Mouse (Mus musculus) urinary bladder, adult 2 months (tissue): ENCODE measurements around the gene Cfap65. TPM values are rescaled to one million over a fixed set of nuclear protein-coding genes. Genes with fewer than 3 reads are reported as not detected.

ENCODE experiments used
- DNase-seq: peaks from one replicate; pipeline ENCODE4 v3.0.0; 2022; ENCODE audit warnings: low spot score
- polyA plus RNA-seq: library from polyadenylated mRNA; depleted of rRNA; stranded (reverse); fragments of >200 nt; gene quantifications from 2 replicates; pipeline ENCODE4 v1.2.3, GENCODE M21; 2012; rRNA removed

Cfap65 gene
- polyA plus RNA-seq, 1 experiment: not detected

DNA sequence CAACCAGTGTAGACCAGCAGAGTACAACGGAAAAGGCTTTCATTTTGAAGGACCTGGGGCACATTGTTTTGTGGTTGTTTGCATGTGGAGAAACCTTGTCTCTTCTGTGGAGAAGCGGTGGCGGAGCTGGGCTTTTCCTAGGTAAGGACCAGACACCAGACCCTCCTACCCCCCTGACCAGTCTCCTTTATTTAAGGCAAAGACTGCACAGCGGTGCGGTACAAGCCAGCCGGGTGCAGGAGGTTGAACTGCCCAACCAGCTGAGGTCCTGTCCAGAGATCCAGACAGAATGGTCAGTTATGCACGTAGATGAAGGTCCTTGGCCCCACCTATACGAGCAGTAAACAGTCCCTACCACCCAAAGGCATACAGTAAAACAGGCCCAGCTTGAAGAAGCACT is 52.6 kb downstream of the Cfap65 start:
- no peak for DNase-seq

DNA sequence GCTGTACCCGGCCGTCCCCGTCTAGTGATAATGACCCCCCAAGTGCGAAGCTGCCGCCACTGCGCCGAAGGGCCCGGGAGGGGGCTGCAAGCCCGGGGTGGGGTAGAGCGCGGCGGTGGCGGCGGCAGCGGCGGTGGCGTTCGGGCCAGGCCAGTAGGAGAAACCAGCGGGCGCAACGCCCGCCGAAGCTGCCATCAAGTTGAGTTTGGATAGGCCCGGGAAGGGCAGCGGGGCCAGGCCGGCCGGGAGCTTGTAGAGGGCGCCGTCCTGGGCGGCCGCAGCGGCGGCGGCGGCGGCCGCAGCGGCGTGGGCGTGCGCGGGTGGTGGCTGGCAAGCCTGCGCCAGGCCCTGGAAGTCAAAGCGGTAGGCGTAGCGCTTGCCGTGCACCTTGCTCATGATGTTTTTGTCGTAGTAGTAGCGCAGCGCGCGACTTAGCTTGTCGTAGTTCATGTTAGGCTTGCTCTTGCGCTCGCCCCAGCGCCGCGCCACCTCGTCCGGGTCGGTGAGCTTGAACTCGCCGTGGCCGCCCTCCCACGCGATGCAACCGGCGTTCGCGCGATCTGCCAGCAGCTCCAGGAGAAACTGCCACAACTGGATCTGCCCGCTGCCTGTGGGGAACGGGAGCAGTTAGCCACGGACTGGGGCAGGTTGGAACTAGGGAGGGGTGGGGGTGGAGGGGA is 53.2 kb downstream of the Cfap65 start:
- no peak for DNase-seq

DNA sequence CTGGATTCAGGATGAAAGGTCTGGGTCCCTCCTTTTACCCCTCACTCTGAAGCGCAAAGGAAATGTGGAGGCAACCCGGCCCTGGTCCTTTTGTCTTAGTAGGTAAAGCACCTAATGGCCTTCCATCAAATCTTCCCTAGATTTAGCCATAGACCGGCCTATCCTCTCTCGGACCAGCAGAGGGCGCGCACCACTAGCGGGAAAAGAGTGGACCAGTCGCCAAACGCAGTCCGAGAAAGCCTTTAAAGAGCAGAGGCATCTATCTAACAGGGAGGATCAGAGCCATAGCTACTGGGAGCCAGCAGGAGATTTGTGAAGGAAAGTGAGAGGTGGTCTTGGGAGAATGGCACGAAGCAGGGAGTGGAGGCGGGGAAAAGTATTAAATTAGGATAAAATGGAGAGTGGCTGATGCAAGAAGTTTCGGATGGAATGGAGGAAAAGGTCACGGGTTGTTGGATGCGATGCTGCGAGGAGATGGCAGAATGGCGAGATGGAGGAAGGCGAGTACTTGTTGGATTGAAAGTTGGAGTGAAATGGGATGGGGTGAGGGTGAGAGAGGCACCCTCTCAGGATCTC is 54.5 kb downstream of the Cfap65 start:
- DNase-seq: no peak

DNA sequence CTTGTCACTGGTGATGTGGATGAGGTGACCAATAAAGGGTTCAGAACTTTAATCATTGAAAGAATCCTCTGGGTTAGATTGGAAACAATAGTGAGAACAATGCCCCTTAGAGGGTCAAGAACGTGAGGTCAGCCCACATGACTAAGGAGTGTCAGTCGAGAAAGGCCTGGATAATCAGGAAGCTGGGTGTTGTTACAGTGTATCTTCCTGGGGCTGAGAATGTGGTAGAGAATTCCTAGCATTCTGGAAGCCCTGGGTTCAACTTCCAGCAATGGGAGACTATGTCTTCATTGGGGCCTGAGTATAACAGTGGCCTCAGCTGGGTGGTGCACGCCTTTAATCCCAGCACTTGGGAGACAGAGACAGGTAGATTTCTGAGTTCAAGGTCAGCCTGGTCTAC is 58.2 kb downstream of the Cfap65 start:
- no peak for DNase-seq

DNA sequence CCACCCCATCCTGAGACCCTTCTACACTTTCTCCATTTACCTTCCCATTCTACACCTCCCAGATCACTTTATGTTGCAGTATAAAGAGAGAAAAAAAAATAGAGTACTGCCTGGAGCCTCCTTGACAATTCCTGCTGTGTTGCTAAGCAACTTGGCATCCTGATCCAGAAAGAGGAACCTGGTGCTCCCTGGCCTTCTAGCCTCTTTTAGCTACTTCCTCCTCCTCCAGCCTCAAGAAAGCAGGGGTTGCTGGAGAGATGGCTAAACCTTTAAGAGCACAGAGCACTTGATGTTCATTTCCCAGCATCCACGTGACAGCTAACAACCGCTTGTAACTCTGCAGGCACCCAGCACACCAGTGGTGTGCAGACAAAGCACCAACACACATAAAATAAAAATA is 63.2 kb downstream of the Cfap65 start:
- no peak for DNase-seq

GRCm38 (mm10) chr1:74861783-74862182 is 73.6 kb downstream of the Cfap65 start:
- no peak for DNase-seq

GRCm38 (mm10) chr1:74859223-74859984 is 76.0 kb downstream of the Cfap65 start:
- no peak for DNase-seq

DNA sequence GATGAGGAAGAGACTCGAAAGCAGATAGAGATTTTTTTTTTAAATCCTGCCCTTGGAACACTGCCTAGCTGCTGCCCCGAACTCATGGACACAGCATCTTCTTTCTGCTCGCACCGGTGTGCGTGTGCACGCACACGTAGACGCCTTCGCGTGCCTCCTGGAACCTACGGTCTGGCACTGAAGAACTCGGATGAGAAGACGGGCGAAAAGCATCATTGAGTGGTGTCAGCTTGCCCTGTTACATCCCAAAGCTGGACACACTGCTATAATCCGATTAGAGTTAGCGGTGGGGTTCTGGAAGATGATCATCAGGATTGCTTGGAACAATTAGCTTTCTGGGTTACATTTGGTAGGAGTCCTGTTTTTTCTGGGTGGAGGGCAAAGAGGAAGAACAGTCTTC is 76.6 kb downstream of the Cfap65 start:
- DNase-seq: no peak

- DNase-seq: peak; percentile 39
Measured at GRCm38 (mm10) chr1:74858171-74858719, 77.2 kb downstream of the Cfap65 start.

DNA sequence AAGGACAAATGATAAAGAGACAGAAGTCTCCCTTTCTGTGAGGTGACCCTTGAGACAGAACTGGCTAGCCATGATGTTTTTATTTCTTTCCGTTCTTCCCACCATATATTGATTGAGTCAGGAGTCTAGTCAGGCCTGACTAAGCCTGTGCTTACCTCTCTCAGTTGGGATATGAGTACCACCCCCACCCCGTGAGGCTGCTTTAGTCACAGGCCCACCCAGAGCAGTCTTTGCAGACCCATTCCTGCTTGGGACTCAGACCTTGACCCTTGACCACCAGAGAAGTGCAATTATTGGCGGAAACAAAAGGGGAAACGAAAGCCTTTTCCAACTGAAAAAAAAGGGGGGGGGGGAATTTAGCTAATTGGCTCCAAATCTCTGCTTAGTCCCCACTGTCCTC is 77.7 kb downstream of the Cfap65 start:
- DNase-seq: no peak

DNA sequence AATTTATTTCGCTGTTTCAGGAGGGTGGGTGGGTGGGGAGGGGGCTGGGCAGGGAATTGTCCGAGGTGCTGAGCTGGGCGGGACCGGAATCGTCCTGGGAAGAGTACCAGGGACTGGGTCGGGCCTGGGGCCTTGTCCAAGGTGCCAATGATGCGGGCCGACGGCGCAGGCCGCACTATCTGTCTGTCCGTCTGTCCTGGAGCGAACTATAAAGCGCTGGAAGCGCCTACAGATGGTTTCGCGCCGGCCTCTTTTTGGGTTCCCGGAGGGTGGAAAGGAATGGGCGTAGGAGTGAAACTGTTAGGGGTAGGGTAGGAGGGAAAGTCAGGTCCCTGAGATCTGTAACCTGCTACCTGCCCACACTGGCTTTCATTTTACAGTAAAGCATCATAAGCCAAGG is 78.2 kb downstream of the Cfap65 start:
- no peak for DNase-seq

GRCm38 (mm10) chr1:74856791-74857190 is 78.6 kb downstream of the Cfap65 start:
- DNase-seq: no peak

- DNase-seq: no peak
Measured at GRCm38 (mm10) chr1:74856439-74856720, 79.0 kb downstream of the Cfap65 start.

- DNase-seq: no peak
Measured at GRCm38 (mm10) chr1:74855651-74856438, 79.6 kb downstream of the Cfap65 start.

- DNase-seq: no peak
Measured at GRCm38 (mm10) chr1:74855156-74855555, 80.2 kb downstream of the Cfap65 start.

- peak; percentile 51 for DNase-seq
Measured at GRCm38 (mm10) chr1:74854306-74855056, 80.9 kb downstream of the Cfap65 start, which contains the start of gene Cdk5r2. Gene Cdk5r2, plus strand, starts transcription at chr1:74854934.

Other genes starting within 250 kb of the Cfap65 start
- gene Cyp27a1, start 222.0 kb downstream of the Cfap65 start, polyA plus RNA-seq: 67.0 and 71.9 TPM in 2 replicates
- gene Prkag3, start 186.4 kb downstream of the Cfap65 start, polyA plus RNA-seq: 0.63 and 0.76 TPM in 2 replicates
- 2.3 and 2.6 TPM in 2 replicates for gene Wnt6, start 163.7 kb downstream of the Cfap65 start, polyA plus RNA-seq
- gene Wnt10a, start 144.1 kb downstream of the Cfap65 start, polyA plus RNA-seq: 0.94 and 1.4 TPM in 2 replicates
- gene Cdk5r2, start 80.7 kb downstream of the Cfap65 start, polyA plus RNA-seq: 0.03 and 0.13 TPM in 2 replicates
- not detected in 2 replicates for gene Fev, start 50.2 kb downstream of the Cfap65 start, polyA plus RNA-seq
- not detected in 2 replicates for gene Cryba2, start 42.5 kb downstream of the Cfap65 start, polyA plus RNA-seq
- gene Ihh, start 16.1 kb upstream of the Cfap65 start, polyA plus RNA-seq: 0.16 and 0.21 TPM in 2 replicates
- 3.4 and 4.3 TPM in 2 replicates for gene Nhej1, start 189.6 kb upstream of the Cfap65 start, polyA plus RNA-seq
- gene Slc23a3, start 198.3 kb upstream of the Cfap65 start, polyA plus RNA-seq: 0.91 and 1.2 TPM in 2 replicates
- 50.8 and 51.7 TPM in 2 replicates for gene Cnppd1, start 207.1 kb upstream of the Cfap65 start, polyA plus RNA-seq
- 60.5 and 61.5 TPM in 2 replicates for gene Retreg2, start 207.2 kb upstream of the Cfap65 start, polyA plus RNA-seq
- gene Zfand2b, start 233.0 kb upstream of the Cfap65 start, polyA plus RNA-seq: 37.7 and 45.2 TPM in 2 replicates
- 11.2 and 13.4 TPM in 2 replicates for gene Abcb6, start 244.8 kb upstream of the Cfap65 start, polyA plus RNA-seq